Mouse (Mus musculus): ENCODE data around the gene Tmem159.

GRCm38 (mm10) chr7:120127686-120128059, 25.5 kb downstream of the Tmem159 start:
- TF ChIP-seq POLR2A (IDR thresholded peaks at IDR 0.05; ENCODE audit: control insufficient read depth in 1 of 2, insufficient read depth in 1 of 2, low read depth in 1 of 2, low read length in 2 of 2, poor library complexity in 1 of 2) (no peak), EP300 (IDR thresholded peaks at IDR 0.05; ENCODE audit: low read depth in 1 of 2, low read length in 2 of 2) (no peak), CTCF (IDR thresholded peaks at IDR 0.05 in 2 of 3, conservative IDR thresholded peaks at IDR 0.05 in 1 of 3; ENCODE audit: control insufficient read depth in 1 of 3, insufficient read depth in 1 of 3, low read depth in 2 of 3, low read length in 3 of 3, poor library complexity in 1 of 3, severe bottlenecking in 1 of 3) (no peak)
